ENCODE assay signal across 7 mouse cellular contexts in genomic region chr2:80315242-80316161, GRCm38 (mm10). TPM values are rescaled to one million over a fixed set of nuclear protein-coding genes. Genes with fewer than 3 reads are reported as not detected.
DNase-seq lines count a peak whose midpoint lies in the region; ATAC-seq lines count a peak whose summit lies in the region.

Gene Dnajc10, plus strand, starts transcription at chr2:80315466.

- under 1% methylated on average over 67 of the region's 72 CpGs for WGBS in embryonic facial prominence, embryonic 12.5 days
- under 1% methylated on average over 67 of the region's 72 CpGs for WGBS in limb, embryonic 11.5 days
- WGBS in midbrain, embryonic 14.5 days, result under 1% methylated on average over 72 of the region's 72 CpGs

- no peaks in the 10 kb centered on the region for H3K9me3 ChIP-seq in embryonic facial prominence, embryonic 12.5 days
- no peaks in the 10 kb centered on the region for H3K9me3 ChIP-seq in limb, embryonic 11.5 days (ENCODE audit: control insufficient read depth, low read length)
- no peaks in the 10 kb centered on the region for H3K9me3 ChIP-seq in midbrain, embryonic 14.5 days (ENCODE audit: control insufficient read depth, low read length)

- peak; percentile 92 for ATAC-seq in embryonic facial prominence, embryonic 12.5 days (ENCODE audit: insufficient number of reproducible peaks, insufficient read depth, low FRiP score, low TSS enrichment)
- ATAC-seq in limb, embryonic 11.5 days (ENCODE audit: insufficient number of reproducible peaks, low FRiP score, low TSS enrichment, low read depth), result peak; percentile 90
- ATAC-seq in midbrain, embryonic 14.5 days (ENCODE audit: low FRiP score, low TSS enrichment), result peak; percentile 94

- H3K4me1 ChIP-seq in embryonic facial prominence, embryonic 12.5 days, result peaks cover 9% of the 10 kb centered on the region; the same call in 1 of the 2 replicates
- peaks cover 2% of the 10 kb centered on the region; the same call in 1 of the 2 replicates for H3K4me1 ChIP-seq in limb, embryonic 11.5 days (ENCODE audit: control insufficient read depth, insufficient read depth, low read length)
- peaks cover 8% of the 10 kb centered on the region; the same call in 1 of the 2 replicates for H3K4me1 ChIP-seq in midbrain, embryonic 14.5 days (ENCODE audit: control insufficient read depth, insufficient read depth, low read length)

- peak within 1 kb of the TSS; percentile 63 for H3K4me2 ChIP-seq in embryonic facial prominence, embryonic 12.5 days (replicated peaks)
- H3K4me2 ChIP-seq in limb, embryonic 11.5 days (ENCODE audit: low read depth, severe bottlenecking), result peak within 1 kb of the TSS; percentile 54
- H3K4me2 ChIP-seq in midbrain, embryonic 14.5 days (ENCODE audit: low read length), result peak within 1 kb of the TSS; percentile 68

- H3K27ac ChIP-seq in embryonic facial prominence, embryonic 12.5 days, result peak within 1 kb of the TSS; percentile 98
- peak within 1 kb of the TSS; percentile 97 for H3K27ac ChIP-seq in limb, embryonic 11.5 days (replicated peaks; ENCODE audit: low read depth, low read length)
- H3K27ac ChIP-seq in midbrain, embryonic 14.5 days (replicated peaks; ENCODE audit: low read depth, low read length), result peak within 1 kb of the TSS; percentile 92

- peaks cover 9% of the 10 kb centered on the region for H3K36me3 ChIP-seq in embryonic facial prominence, embryonic 12.5 days
- no peaks in the 10 kb centered on the region for H3K36me3 ChIP-seq in limb, embryonic 11.5 days (ENCODE audit: control insufficient read depth, insufficient read depth, low read length)
- H3K36me3 ChIP-seq in midbrain, embryonic 14.5 days (ENCODE audit: control insufficient read depth, insufficient read depth, low read length), result peaks cover 16% of the 10 kb centered on the region

- H3K27me3 ChIP-seq in embryonic facial prominence, embryonic 12.5 days, result no peaks in the 10 kb centered on the region
- H3K27me3 ChIP-seq in limb, embryonic 11.5 days (ENCODE audit: control insufficient read depth, insufficient read depth, low read length), result no peaks in the 10 kb centered on the region
- H3K27me3 ChIP-seq in midbrain, embryonic 14.5 days (ENCODE audit: control insufficient read depth, insufficient read depth, low read length), result no peaks in the 10 kb centered on the region

- peak within 1 kb of the TSS; percentile 92 for H3K9ac ChIP-seq in embryonic facial prominence, embryonic 12.5 days
- peak within 1 kb of the TSS; percentile 84 for H3K9ac ChIP-seq in limb, embryonic 11.5 days (ENCODE audit: low read length)
- H3K9ac ChIP-seq in midbrain, embryonic 14.5 days (replicated peaks; ENCODE audit: low read length), result peak within 1 kb of the TSS; percentile 94

- peak within 1 kb of the TSS; percentile 90 for H3K4me3 ChIP-seq in embryonic facial prominence, embryonic 12.5 days
- H3K4me3 ChIP-seq in limb, embryonic 11.5 days (ENCODE audit: low read depth, low read length), result peak within 1 kb of the TSS; percentile 79
- H3K4me3 ChIP-seq in midbrain, embryonic 14.5 days (replicated peaks; ENCODE audit: low read depth, low read length), result peak within 1 kb of the TSS; percentile 96

- DNase-seq in adrenal gland, postnatal 25 days, result peak; percentile 92
- DNase-seq in heart, adult 11 months, result peak; percentile 100
- peak; percentile 96 for DNase-seq in kidney, adult 18-20 months
- peak; percentile 90 for DNase-seq in limb, embryonic 11.5 days (ENCODE audit: low spot score)
- DNase-seq in midbrain, embryonic 14.5 days, result peak; percentile 95
- DNase-seq in spleen, adult 18-20 months, result peak; percentile 80 to 89

RNA-seq across cellular contexts. Expression of gene Dnajc10, which starts in this region (rescaled TPM):
- total RNA-seq in adrenal gland, postnatal 25 days (2021), result 45.6 and 55.0 TPM in 2 replicates
- polyA plus RNA-seq in embryonic facial prominence, embryonic 12.5 days (2016; fragmentation: Nextera tagmentation; extraction: Ambion mirVana), result 92.1 and 97.1 TPM in 2 replicates
- 94.3 and 99.4 TPM in 2 replicates for polyA plus RNA-seq in limb, embryonic 11.5 days (2014; fragmentation: Nextera tagmentation; extraction: Ambion mirVana)
- polyA plus RNA-seq in midbrain, embryonic 14.5 days (2014; fragmentation: Nextera tagmentation; extraction: Ambion mirVana), result 58.9 and 80.5 TPM in 2 replicates

Comparison
In these comparisons a context has a peak if more than half of its experiments do, and no peak if none do; other contexts are left out.
1. Peak in every context shown above with its lines: DNase-seq, ATAC-seq, H3K4me3 ChIP-seq and H3K27ac ChIP-seq.